Mouse (Mus musculus) liver, adult 2 months (tissue): ENCODE measurements around the gene Sgsm3.

Experiments used
- CTCF ChIP-seq: fragments of 200-500 bp; IDR thresholded peaks from 2 replicates; pipeline ENCODE4 v1.5.1; 2011; ENCODE audit warnings: low read depth, low read length, control low read depth
- POLR2A ChIP-seq: fragments of 200-500 bp; IDR thresholded peaks from 2 replicates; pipeline ENCODE4 v1.6.1; 2011; ENCODE audit warnings: low read length, control low read depth; ENCODE audit not compliant: insufficient read depth; ENCODE audit errors: extremely low read depth

GRCm38 (mm10) chr15:81042276-81042931 is 64.8 kb downstream of the Sgsm3 start:
- TF ChIP-seq CTCF, result peak; percentile 66
- TF ChIP-seq POLR2A, result no peak
